In the genomic region with DNA sequence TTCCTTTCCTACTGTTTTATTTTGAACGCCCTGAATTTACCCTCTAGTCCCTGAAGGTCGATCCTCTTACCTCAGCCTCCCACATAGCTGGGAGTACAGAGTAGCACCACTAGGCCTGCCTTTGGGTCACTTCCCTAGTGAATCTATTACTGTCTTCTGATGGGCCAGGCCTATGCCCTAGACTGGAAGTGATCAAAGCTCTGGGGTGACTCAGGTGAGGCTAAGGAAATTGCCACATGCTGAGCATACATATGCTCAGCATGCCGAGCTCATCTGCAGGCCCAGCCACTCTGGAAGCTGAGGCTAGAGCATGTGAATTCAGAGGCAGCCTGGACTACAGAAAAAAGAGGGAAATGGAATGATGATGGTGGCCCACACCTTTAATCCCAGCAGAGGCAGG, we compare ENCODE assay signal across 20 mouse cellular contexts. TPM values are rescaled to one million over a fixed set of nuclear protein-coding genes. Genes with fewer than 3 reads are reported as not detected.
A peak's percentile ranks its signal among the peaks of the same experiment; 100 is the strongest.
DNase-seq lines count a peak whose midpoint lies in the region; ATAC-seq lines count a peak whose summit lies in the region.
"Had no signal": no experiment of that assay in that cellular context is flagged by ENCODE, and none has a peak within 500 bp of the region (broad histone marks: within the 10 kb centered on the region; RNA-seq: fewer than 3 reads in every experiment).

No protein-coding gene starts in this region.

- H3K9ac ChIP-seq in hindbrain, embryonic 11.5 days (ENCODE audit: low read depth, low read length), result no peak overlapping the region
- no peak overlapping the region for H3K9ac ChIP-seq in hindbrain, embryonic 14.5 days
- H3K9ac ChIP-seq in hindbrain, embryonic 13.5 days, result no peak overlapping the region
- H3K9ac ChIP-seq: limb, embryonic 13.5 days; liver, embryonic 13.5 days; lung, embryonic 14.5 days had no signal

- no peak overlapping the region for H3K4me3 ChIP-seq in hindbrain, embryonic 11.5 days (ENCODE audit: low read depth, low read length)
- H3K4me3 ChIP-seq in hindbrain, embryonic 14.5 days (replicated peaks; ENCODE audit: low read length), result no peak overlapping the region
- H3K4me3 ChIP-seq in hindbrain, embryonic 13.5 days, result no peak overlapping the region
- H3K4me3 ChIP-seq: limb, embryonic 13.5 days; liver, embryonic 13.5 days; midbrain, embryonic 10.5 days had no signal

- no peaks in the 10 kb centered on the region for H3K27me3 ChIP-seq in hindbrain, embryonic 11.5 days (ENCODE audit: control insufficient read depth, insufficient read depth, low read length)
- no peaks in the 10 kb centered on the region for H3K27me3 ChIP-seq in hindbrain, embryonic 14.5 days (ENCODE audit: control insufficient read depth, insufficient read depth, low read length)
- H3K27me3 ChIP-seq in hindbrain, embryonic 13.5 days, result no peaks in the 10 kb centered on the region
- H3K27me3 ChIP-seq: limb, embryonic 13.5 days; liver, embryonic 13.5 days had no signal

- no peak overlapping the region for H3K4me2 ChIP-seq in hindbrain, embryonic 11.5 days (replicated peaks; ENCODE audit: low read depth, low read length)
- H3K4me2 ChIP-seq in hindbrain, embryonic 14.5 days (replicated peaks), result no peak overlapping the region
- no peak overlapping the region for H3K4me2 ChIP-seq in hindbrain, embryonic 13.5 days
- H3K4me2 ChIP-seq: limb, embryonic 13.5 days; liver, embryonic 13.5 days; lung, embryonic 14.5 days had no signal

- ATAC-seq in hindbrain, embryonic 11.5 days (ENCODE audit: low FRiP score), result no peak
- no peak for ATAC-seq in hindbrain, embryonic 14.5 days (ENCODE audit: low FRiP score)
- ATAC-seq in hindbrain, embryonic 13.5 days (ENCODE audit: low FRiP score), result no peak

- no peaks in the 10 kb centered on the region for H3K4me1 ChIP-seq in hindbrain, embryonic 11.5 days (replicated peaks; ENCODE audit: control insufficient read depth, insufficient read depth, low read length)
- 0 out of 2 replicates have a peak, but pooled peaks cover 9% of the 10 kb centered on the region for H3K4me1 ChIP-seq in hindbrain, embryonic 14.5 days (replicated peaks; ENCODE audit: control insufficient read depth, insufficient read depth, low read length)
- peaks cover 28% of the 10 kb centered on the region for H3K4me1 ChIP-seq in hindbrain, embryonic 13.5 days (replicated peaks)

- DNase-seq in cerebellum, postnatal 25 days, result peak; percentile 20 to 41
- no peak for DNase-seq in cerebellum, adult 11 months
- no peak for DNase-seq in hindbrain, embryonic 11.5 days (ENCODE audit: low spot score)
- no peak for DNase-seq in hindbrain, embryonic 14.5 days (ENCODE audit: low spot score)
- DNase-seq in ZHBTc4 (ENCODE audit: low read depth, low spot score), result peak; percentile 38
- DNase-seq in thymus, postnatal 0 days (ENCODE audit: low spot score), result no peak
- DNase-seq: heart, adult 11 months; kidney, adult 11 months; liver, embryonic 13.5 days; lung, embryonic 14.5 days; lung, postnatal 4 days; thymus, adult 18-20 months had no signal

- no peaks in the 10 kb centered on the region for H3K9me3 ChIP-seq in hindbrain, embryonic 11.5 days (ENCODE audit: control insufficient read depth, low read length)
- H3K9me3 ChIP-seq in hindbrain, embryonic 14.5 days (ENCODE audit: control insufficient read depth, low read length), result no peaks in the 10 kb centered on the region
- no peaks in the 10 kb centered on the region for H3K9me3 ChIP-seq in hindbrain, embryonic 13.5 days
- H3K9me3 ChIP-seq: limb, embryonic 13.5 days; liver, embryonic 13.5 days; midbrain, embryonic 10.5 days had no signal

- peaks cover 5% of the 10 kb centered on the region; the same call in 1 of the 2 replicates for H3K36me3 ChIP-seq in hindbrain, embryonic 11.5 days (ENCODE audit: control insufficient read depth, insufficient read depth, low read length)
- H3K36me3 ChIP-seq in hindbrain, embryonic 14.5 days (replicated peaks; ENCODE audit: control insufficient read depth, insufficient read depth), result peaks cover 10% of the 10 kb centered on the region
- H3K36me3 ChIP-seq in hindbrain, embryonic 13.5 days, result peaks cover 30% of the 10 kb centered on the region

- H3K27ac ChIP-seq in hindbrain, embryonic 11.5 days (ENCODE audit: low read depth, low read length), result 0 out of 2 replicates have a peak overlapping the region, but pooled peaks have one; percentile 17
- H3K27ac ChIP-seq in hindbrain, embryonic 14.5 days, result no peak overlapping the region
- peak overlapping the region; percentile 67; the same call in 1 of the 2 replicates for H3K27ac ChIP-seq in hindbrain, embryonic 13.5 days
- H3K27ac ChIP-seq: limb, embryonic 13.5 days; liver, embryonic 13.5 days; midbrain, embryonic 10.5 days had no signal

- 79% methylated on average over 3 of the region's 3 CpGs for WGBS in hindbrain, embryonic 11.5 days
- 78% methylated on average over 3 of the region's 3 CpGs for WGBS in hindbrain, embryonic 14.5 days
- 85% methylated on average over 3 of the region's 3 CpGs for WGBS in hindbrain, embryonic 13.5 days

RNA-seq across cellular contexts. Expression of gene Nfkbib, which starts 5.9 kb away (rescaled TPM):
- 42.0 and 43.7 TPM in 2 replicates for polyA plus RNA-seq in hindbrain, embryonic 11.5 days (2014; fragmentation: Nextera tagmentation; extraction: Ambion mirVana)
- polyA plus RNA-seq in hindbrain, embryonic 14.5 days (2014; fragmentation: Nextera tagmentation; extraction: Ambion mirVana), result 62.9 and 68.8 TPM in 2 replicates
- 58.6 and 59.5 TPM in 2 replicates for polyA plus RNA-seq in hindbrain, embryonic 13.5 days (2015; fragmentation: Nextera tagmentation; extraction: Ambion mirVana)
- polyA plus RNA-seq in thymus, postnatal 0 days (2015; fragmentation: Nextera tagmentation; extraction: Ambion mirVana), result 70.0 and 74.9 TPM in 2 replicates

RNA-seq across cellular contexts. Expression of gene Sirt2, which starts 6.6 kb away (rescaled TPM):
- polyA plus RNA-seq in hindbrain, embryonic 11.5 days (2014; fragmentation: Nextera tagmentation; extraction: Ambion mirVana), result 79.1 and 80.3 TPM in 2 replicates
- 106 and 113 TPM in 2 replicates for polyA plus RNA-seq in hindbrain, embryonic 14.5 days (2014; fragmentation: Nextera tagmentation; extraction: Ambion mirVana)
- 105 and 111 TPM in 2 replicates for polyA plus RNA-seq in hindbrain, embryonic 13.5 days (2015; fragmentation: Nextera tagmentation; extraction: Ambion mirVana)
- polyA plus RNA-seq in thymus, postnatal 0 days (2015; fragmentation: Nextera tagmentation; extraction: Ambion mirVana), result 57.2 and 63.9 TPM in 2 replicates

RNA-seq across cellular contexts. Expression of gene Rinl, which starts 15.6 kb away (rescaled TPM):
- 2.5 and 2.7 TPM in 2 replicates for polyA plus RNA-seq in hindbrain, embryonic 11.5 days (2014; fragmentation: Nextera tagmentation; extraction: Ambion mirVana)
- 1.4 and 2.7 TPM in 2 replicates for polyA plus RNA-seq in hindbrain, embryonic 14.5 days (2014; fragmentation: Nextera tagmentation; extraction: Ambion mirVana)
- polyA plus RNA-seq in hindbrain, embryonic 13.5 days (2015; fragmentation: Nextera tagmentation; extraction: Ambion mirVana), result 2.7 and 2.8 TPM in 2 replicates
- polyA plus RNA-seq in thymus, postnatal 0 days (2015; fragmentation: Nextera tagmentation; extraction: Ambion mirVana), result 75.9 and 105 TPM in 2 replicates

RNA-seq across cellular contexts. Expression of gene Ccer2, which starts 17.2 kb away (rescaled TPM):
- polyA plus RNA-seq in hindbrain, embryonic 11.5 days (2014; fragmentation: Nextera tagmentation; extraction: Ambion mirVana), result 0.97 and 1.2 TPM in 2 replicates
- polyA plus RNA-seq in hindbrain, embryonic 14.5 days (2014; fragmentation: Nextera tagmentation; extraction: Ambion mirVana), result 0.33 and 0.65 TPM in 2 replicates
- polyA plus RNA-seq in hindbrain, embryonic 13.5 days (2015; fragmentation: Nextera tagmentation; extraction: Ambion mirVana), result 3.1 and 3.6 TPM in 2 replicates
- polyA plus RNA-seq in thymus, postnatal 0 days (2015; fragmentation: Nextera tagmentation; extraction: Ambion mirVana), result 0.26 and 0.45 TPM in 2 replicates
- polyA plus RNA-seq: C2C12; heart, embryonic 16.5 days; kidney, embryonic 16.5 days; large intestine, adult 2 months; limb, embryonic 13.5 days; liver, embryonic 13.5 days; lung, embryonic 14.5 days; midbrain, embryonic 10.5 days; urinary bladder, adult 2 months had no signal

RNA-seq across cellular contexts. Expression of gene Sars2, which starts 31.4 kb away (rescaled TPM):
- 27.2 and 27.7 TPM in 2 replicates for polyA plus RNA-seq in hindbrain, embryonic 11.5 days (2014; fragmentation: Nextera tagmentation; extraction: Ambion mirVana)
- 16.6 and 18.2 TPM in 2 replicates for polyA plus RNA-seq in hindbrain, embryonic 14.5 days (2014; fragmentation: Nextera tagmentation; extraction: Ambion mirVana)
- 20.6 and 22.6 TPM in 2 replicates for polyA plus RNA-seq in hindbrain, embryonic 13.5 days (2015; fragmentation: Nextera tagmentation; extraction: Ambion mirVana)
- 22.5 and 25.3 TPM in 2 replicates for polyA plus RNA-seq in thymus, postnatal 0 days (2015; fragmentation: Nextera tagmentation; extraction: Ambion mirVana)

Comparison
In these comparisons a context has a peak if more than half of its experiments do, and no peak if none do; other contexts are left out.
1. DNase-seq: peak in cerebellum, postnatal 25 days (2 of 2) and ZHBTc4 (single experiment); none in cerebellum, adult 11 months (single experiment), hindbrain, embryonic 11.5 days (single experiment), hindbrain, embryonic 14.5 days (single experiment) and thymus, postnatal 0 days (single experiment).
2. RNA of gene Rinl, which starts 15.6 kb away (polyA plus RNA-seq): 75.9 to 105 TPM in thymus, postnatal 0 days; 1.4 to 2.7 TPM in hindbrain, embryonic 14.5 days, 2.7 to 2.8 TPM in hindbrain, embryonic 13.5 days and 2.5 to 2.7 TPM in hindbrain, embryonic 11.5 days; every median in the first group is over 10 times any median in the second.